Comparison of ENCODE assay signal across 25 mouse cellular contexts in genomic region chr9:120873293-120873692, GRCm38 (mm10). TPM values are rescaled to one million over a fixed set of nuclear protein-coding genes. Genes with fewer than 3 reads are reported as not detected.
DNase-seq lines count a peak whose midpoint lies in the region; ATAC-seq and TF ChIP-seq lines count a peak whose summit lies in the region.
"Had no signal": no experiment of that assay in that cellular context is flagged by ENCODE, and none has a peak within 500 bp of the region (broad histone marks: within the 10 kb centered on the region; RNA-seq: fewer than 3 reads in every experiment).

No protein-coding gene starts in this region.

- no peak overlapping the region for H3K4me3 ChIP-seq in hindbrain, postnatal 0 days (ENCODE audit: low read length)
- H3K4me3 ChIP-seq: embryonic facial prominence, embryonic 15.5 days; erythroblast, embryonic 14.5 days; forebrain, embryonic 10.5 days; forebrain, embryonic 15.5 days; heart, embryonic 10.5 days; hindbrain, embryonic 12.5 days had no signal

- peaks cover 20% of the 10 kb centered on the region for H3K4me1 ChIP-seq in hindbrain, postnatal 0 days (ENCODE audit: insufficient read depth, low read length)

- peak; percentile 26 for DNase-seq in adrenal gland, adult 2 months
- DNase-seq in adrenal gland, postnatal 10 days = no peak
- peak; percentile 25 for DNase-seq in cerebellum, adult 11 months
- DNase-seq in cerebellum, adult 8-10 months = peak; percentile 23
- peak; percentile 43 to 49 for DNase-seq in cerebellum, postnatal 14 days
- no peak for DNase-seq in testis, postnatal 10 days (ENCODE audit: low spot score)
- DNase-seq in left cerebral cortex, adult 11 months (ENCODE audit: low spot score) = no peak
- no peak for DNase-seq in hindbrain, postnatal 0 days (ENCODE audit: low spot score)
- DNase-seq: adrenal gland, postnatal 25 days; B cell, adult 2 months; embryo, embryonic 11 days; gastrocnemius, postnatal 36 days; heart, adult 18-20 months; heart, postnatal 10 days; heart, postnatal 4 days; kidney, adult 11 months had no signal

- no peaks in the 10 kb centered on the region for H3K27me3 ChIP-seq in hindbrain, postnatal 0 days (ENCODE audit: insufficient read depth, low read length)
- H3K27me3 ChIP-seq: embryonic facial prominence, embryonic 15.5 days; forebrain, embryonic 15.5 days; hindbrain, embryonic 12.5 days had no signal

- no peak overlapping the region for H3K27ac ChIP-seq in hindbrain, postnatal 0 days
- H3K27ac ChIP-seq: embryonic facial prominence, embryonic 15.5 days; forebrain, embryonic 10.5 days; forebrain, embryonic 15.5 days; heart, embryonic 10.5 days; hindbrain, embryonic 12.5 days had no signal

- no peak overlapping the region for H3K4me2 ChIP-seq in hindbrain, postnatal 0 days (ENCODE audit: low read depth, low read length)
- H3K4me2 ChIP-seq: embryonic facial prominence, embryonic 15.5 days; forebrain, embryonic 15.5 days; hindbrain, embryonic 12.5 days had no signal

- H3K9ac ChIP-seq in hindbrain, postnatal 0 days (replicated peaks; ENCODE audit: low read length) = no peak overlapping the region
- H3K9ac ChIP-seq: embryonic facial prominence, embryonic 15.5 days; forebrain, embryonic 15.5 days; hindbrain, embryonic 12.5 days had no signal

- no peaks in the 10 kb centered on the region for H3K36me3 ChIP-seq in hindbrain, postnatal 0 days (ENCODE audit: insufficient read depth, low read length)
- H3K36me3 ChIP-seq: embryonic facial prominence, embryonic 15.5 days; forebrain, embryonic 10.5 days; forebrain, embryonic 15.5 days; G1E; heart, embryonic 10.5 days; hindbrain, embryonic 12.5 days had no signal

- WGBS in hindbrain, postnatal 0 days = 78% methylated on average over 3 of the region's 3 CpGs

- no peak for TF ChIP-seq CTCF in hindbrain, postnatal 0 days (IDR thresholded peaks at IDR 0.05; ENCODE audit: low read depth)

- no peaks in the 10 kb centered on the region for H3K9me3 ChIP-seq in hindbrain, postnatal 0 days (ENCODE audit: low read length)
- H3K9me3 ChIP-seq: embryonic facial prominence, embryonic 15.5 days; forebrain, embryonic 10.5 days; forebrain, embryonic 15.5 days; G1E; heart, embryonic 10.5 days; hindbrain, embryonic 12.5 days had no signal

- ATAC-seq in hindbrain, postnatal 0 days = no peak
- ATAC-seq: CD4-positive, CD25-positive, alpha-beta regulatory T cell, adult 4 months; forebrain, embryonic 15.5 days; hindbrain, embryonic 16.5 days had no signal

RNA-seq across cellular contexts. Expression of gene Ctnnb1, which starts 55.7 kb away (rescaled TPM):
- total RNA-seq in adrenal gland, adult 2 months (2021) = 100 to 1,000 TPM; 723 to 888 TPM
- 78.3 and 197 TPM in 2 replicates for polyA plus RNA-seq in adrenal gland, adult 2 months (2012; rRNA removed)
- 100 to 1,000 TPM; 638 to 649 TPM for total RNA-seq in adrenal gland, postnatal 10 days (2021)
- 861 and 986 TPM in 2 replicates for total RNA-seq in hindbrain, postnatal 0 days (2014; rRNA removed)
- 287 and 288 TPM in 2 replicates for polyA plus RNA-seq in hindbrain, postnatal 0 days (2015; fragmentation: Nextera tagmentation; extraction: Ambion mirVana)

Comparison
In these comparisons a context has a peak if more than half of its experiments do, and no peak if none do; other contexts are left out.
1. DNase-seq: peak in adrenal gland, adult 2 months (single experiment), cerebellum, adult 11 months (single experiment), cerebellum, adult 8-10 months (single experiment) and cerebellum, postnatal 14 days (2 of 2); none in adrenal gland, postnatal 10 days (single experiment), testis, postnatal 10 days (single experiment), left cerebral cortex, adult 11 months (single experiment) and hindbrain, postnatal 0 days (single experiment).